Mouse (Mus musculus) testis, postnatal 14 days (tissue): ENCODE measurements around the gene Hydin.
"Not testable (repeated sequence)": the region's sequence is repeated elsewhere in the genome, so short reads cannot be mapped to it uniquely, and the experiment has no call there.

Source experiments
- DNase-seq: peaks from one replicate; pipeline ENCODE4 v3.0.0; 2021; ENCODE audit warnings: low spot score

Hydin gene

GRCm38 (mm10) chr8:110522985-110523384 lies 256.2 kb downstream of the Hydin start:
- no peak for DNase-seq

GRCm38 (mm10) chr8:110525229-110525628 lies 258.5 kb downstream of the Hydin start:
- no peak for DNase-seq

GRCm38 (mm10) chr8:110530008-110530762 lies 263.4 kb downstream of the Hydin start:
- no peak for DNase-seq

GRCm38 (mm10) chr8:110533781-110534180 lies 267.0 kb downstream of the Hydin start:
- DNase-seq: no peak

GRCm38 (mm10) chr8:110537849-110538248 lies 271.1 kb downstream of the Hydin start:
- DNase-seq: no peak

- no peak for DNase-seq
These were observed 283.6 kb downstream of the Hydin start for GRCm38 (mm10) chr8:110550343-110550742.

- not testable (repeated sequence) for DNase-seq
These were observed 285.3 kb downstream of the Hydin start for GRCm38 (mm10) chr8:110552111-110552510.

- DNase-seq: no peak
These were observed 325.9 kb downstream of the Hydin start for GRCm38 (mm10) chr8:110592641-110593040.

GRCm38 (mm10) chr8:110594164-110594563 lies 327.4 kb downstream of the Hydin start:
- DNase-seq: no peak

- no peak for DNase-seq
These were observed 337.8 kb downstream of the Hydin start for GRCm38 (mm10) chr8:110604556-110604955.

- no peak for DNase-seq
These were observed 338.7 kb downstream of the Hydin start for GRCm38 (mm10) chr8:110605401-110606015.

- DNase-seq: no peak
These were observed 349.0 kb downstream of the Hydin start for GRCm38 (mm10) chr8:110615730-110616129.

- no peak for DNase-seq
These were observed 351.1 kb downstream of the Hydin start for GRCm38 (mm10) chr8:110617801-110618358.

- DNase-seq: peak; percentile 98
These were observed 351.8 kb downstream of the Hydin start, which contains the start of gene Vac14 for GRCm38 (mm10) chr8:110618391-110619207. Gene Vac14, plus strand, starts transcription at chr8:110618585.

GRCm38 (mm10) chr8:110619208-110619574 lies 352.4 kb downstream of the Hydin start:
- DNase-seq: no peak

- DNase-seq: no peak
These were observed 353.1 kb downstream of the Hydin start for GRCm38 (mm10) chr8:110619919-110620318.

GRCm38 (mm10) chr8:110626431-110626830 lies 359.7 kb downstream of the Hydin start:
- DNase-seq: no peak

GRCm38 (mm10) chr8:110629245-110630063 lies 362.7 kb downstream of the Hydin start:
- no peak for DNase-seq

- DNase-seq: no peak
These were observed 363.3 kb downstream of the Hydin start for GRCm38 (mm10) chr8:110630079-110630478.

- peak; percentile 65 for DNase-seq
These were observed 363.8 kb downstream of the Hydin start for GRCm38 (mm10) chr8:110630571-110631071.

GRCm38 (mm10) chr8:110631201-110631600 lies 364.4 kb downstream of the Hydin start:
- no peak for DNase-seq
